9 mouse cellular contexts compared by ENCODE assay signal in genomic region chr5:114575530-114575929, GRCm38 (mm10). TPM values are rescaled to one million over a fixed set of nuclear protein-coding genes. Genes with fewer than 3 reads are reported as not detected.
DNase-seq lines count a peak whose midpoint lies in the region; ATAC-seq lines count a peak whose summit lies in the region.
"Had no signal": no experiment of that assay in that cellular context is flagged by ENCODE, and none has a peak within 500 bp of the region (broad histone marks: within the 10 kb centered on the region; RNA-seq: fewer than 3 reads in every experiment).

No protein-coding gene starts in this region.

- H3K4me3 ChIP-seq in kidney, embryonic 15.5 days (replicated peaks) = no peak overlapping the region
- no peak overlapping the region for H3K4me3 ChIP-seq in forebrain, embryonic 12.5 days (replicated peaks)
- no peak overlapping the region for H3K4me3 ChIP-seq in midbrain, embryonic 15.5 days

- no peaks in the 10 kb centered on the region for H3K9me3 ChIP-seq in kidney, embryonic 15.5 days (replicated peaks)
- no peaks in the 10 kb centered on the region for H3K9me3 ChIP-seq in forebrain, embryonic 12.5 days
- H3K9me3 ChIP-seq in midbrain, embryonic 15.5 days = no peaks in the 10 kb centered on the region

- H3K36me3 ChIP-seq in kidney, embryonic 15.5 days = no peaks in the 10 kb centered on the region
- no peaks in the 10 kb centered on the region for H3K36me3 ChIP-seq in forebrain, embryonic 12.5 days (replicated peaks)
- no peaks in the 10 kb centered on the region for H3K36me3 ChIP-seq in midbrain, embryonic 15.5 days (replicated peaks)

- 0 out of 2 replicates have a peak overlapping the region, but pooled peaks have one; percentile 18 for H3K27ac ChIP-seq in kidney, embryonic 15.5 days
- peak overlapping the region; percentile 70 for H3K27ac ChIP-seq in forebrain, embryonic 12.5 days
- H3K27ac ChIP-seq in midbrain, embryonic 15.5 days = 0 out of 2 replicates have a peak overlapping the region, but pooled peaks have one; percentile 30

- no peak for ATAC-seq in kidney, embryonic 15.5 days (replicated peaks; ENCODE audit: low FRiP score)
- ATAC-seq in forebrain, embryonic 12.5 days (ENCODE audit: low FRiP score) = no peak
- no peak for ATAC-seq in midbrain, embryonic 15.5 days (replicated peaks)
- ATAC-seq in erythroid progenitor cell, adult 5-6 weeks (replicated peaks; ENCODE audit: low FRiP score, poor library complexity, severe bottlenecking) = no peak
- ATAC-seq: lung, postnatal 0 days had no signal

- no peak overlapping the region for H3K9ac ChIP-seq in kidney, embryonic 15.5 days
- H3K9ac ChIP-seq in forebrain, embryonic 12.5 days = no peak overlapping the region
- no peak overlapping the region for H3K9ac ChIP-seq in midbrain, embryonic 15.5 days

- no peak for DNase-seq in kidney, adult 9 months
- DNase-seq in cerebellum, adult 18-20 months = peak; percentile 57 to 63
- no peak for DNase-seq in lung, postnatal 36 days
- DNase-seq: thymus, adult 18-20 months had no signal

- H3K27me3 ChIP-seq in kidney, embryonic 15.5 days = peaks cover 17% of the 10 kb centered on the region; the same call in 1 of the 2 replicates
- H3K27me3 ChIP-seq in forebrain, embryonic 12.5 days = peaks cover 45% of the 10 kb centered on the region
- H3K27me3 ChIP-seq in midbrain, embryonic 15.5 days (replicated peaks) = no peaks in the 10 kb centered on the region

- peaks cover 92% of the 10 kb centered on the region for H3K4me1 ChIP-seq in kidney, embryonic 15.5 days
- H3K4me1 ChIP-seq in forebrain, embryonic 12.5 days = peaks cover 97% of the 10 kb centered on the region
- peaks cover 87% of the 10 kb centered on the region for H3K4me1 ChIP-seq in midbrain, embryonic 15.5 days

- WGBS in kidney, embryonic 15.5 days = 70% methylated on average over 7 of the region's 7 CpGs
- 68% methylated on average over 7 of the region's 7 CpGs for WGBS in forebrain, embryonic 12.5 days
- WGBS in midbrain, embryonic 15.5 days = 76% methylated on average over 7 of the region's 7 CpGs

- no peak overlapping the region for H3K4me2 ChIP-seq in kidney, embryonic 15.5 days
- peak overlapping the region; percentile 40 for H3K4me2 ChIP-seq in forebrain, embryonic 12.5 days
- H3K4me2 ChIP-seq in midbrain, embryonic 15.5 days = peak overlapping the region; percentile 35

RNA-seq across cellular contexts. Expression of gene Fam222a, which starts 7.7 kb away (rescaled TPM):
- 4.4 and 4.7 TPM in 2 replicates for polyA plus RNA-seq in kidney, embryonic 15.5 days (2015; fragmentation: Nextera tagmentation; extraction: Ambion mirVana)
- 6.9 and 10.2 TPM in 2 replicates for polyA plus RNA-seq in forebrain, embryonic 12.5 days (2016; fragmentation: Nextera tagmentation; extraction: Ambion mirVana)
- 7.1 and 8.1 TPM in 2 replicates for polyA plus RNA-seq in midbrain, embryonic 15.5 days (2015; fragmentation: Nextera tagmentation; extraction: Ambion mirVana)
- 2.9 TPM in 1 of 2 replicates, not detected in the other for total RNA-seq in erythroid progenitor cell, adult 5-6 weeks (2015; ENCODE audit: low replicate concordance)
- total RNA-seq in erythroid progenitor cell, adult 5-6 weeks (2017; ENCODE audit: low replicate concordance) = 0.39 TPM in 1 of 2 replicates, not detected in the other

Comparison
In these comparisons a context has a peak if more than half of its experiments do, and no peak if none do; other contexts are left out.
1. H3K27ac ChIP-seq: peak in every context shown above with its lines; median percentile 70 in forebrain, embryonic 12.5 days; 30 in midbrain, embryonic 15.5 days; 18 in kidney, embryonic 15.5 days.
2. DNase-seq: peak in cerebellum, adult 18-20 months (2 of 2); none in kidney, adult 9 months (single experiment) and lung, postnatal 36 days (single experiment).